Mouse (Mus musculus) forebrain, embryonic 16.5 days (tissue): ENCODE data around the gene Cox4i1. TPM values are rescaled to one million over a fixed set of nuclear protein-coding genes. Genes with fewer than 3 reads are reported as not detected.

ENCODE experiments used
- ATAC-seq: fragments of 200-750 bp; cut with Nextera tagmentation; 2 replicates; pipeline ENCODE4 v1.8.0; 2017; ENCODE audit warnings: mild to moderate bottlenecking, moderate library complexity
- H3K27ac ChIP-seq: fragments of 300-500 bp; sonication (generic); 2 replicates; pipeline ENCODE4 v1.5.1; 2014; ENCODE audit warnings: low read length, control low read depth
- H3K27me3 ChIP-seq: fragments of 300-500 bp; sonication (generic); replicated peaks from 2 replicates; pipeline ENCODE4 v1.6.1; 2014; ENCODE audit warnings: low read length; ENCODE audit not compliant: control insufficient read depth, insufficient read depth
- H3K36me3 ChIP-seq: fragments of 300-500 bp; sonication (generic); 2 replicates; pipeline ENCODE4 v1.6.1; 2014; ENCODE audit not compliant: control insufficient read depth, insufficient read depth
- H3K4me1 ChIP-seq: fragments of 300-500 bp; sonication (generic); replicated peaks from 2 replicates; pipeline ENCODE4 v1.6.1; 2014; ENCODE audit warnings: low read length; ENCODE audit not compliant: control insufficient read depth, insufficient read depth
- H3K4me2 ChIP-seq: fragments of 300-500 bp; sonication (generic); 2 replicates; pipeline ENCODE4 v1.6.1; 2014; ENCODE audit warnings: mild to moderate bottlenecking, low read length, control low read depth
- H3K4me3 ChIP-seq: fragments of 300-500 bp; sonication (generic); replicated peaks from 2 replicates; pipeline ENCODE4 v1.5.1; 2014; ENCODE audit warnings: mild to moderate bottlenecking, low read length, control low read depth
- H3K9ac ChIP-seq: fragments of 300-500 bp; sonication (generic); replicated peaks from 2 replicates; pipeline ENCODE4 v1.6.1; 2014; ENCODE audit warnings: low read depth, low read length, control low read depth
- H3K9me3 ChIP-seq: fragments of 300-500 bp; sonication (generic); 2 replicates; pipeline ENCODE4 v1.6.1; 2016; ENCODE audit warnings: low read length; ENCODE audit not compliant: control insufficient read depth
- WGBS: fragments of 180-500 bp; shearing (Covaris S2); extraction: QIAGEN DNeasy Blood & Tissue Kit; methylation state at CpG from one replicate; pipeline ENCODE4 v1.1.7; 2014; 5-methylcytosine and 5-hydroxymethylcytosine counted together
- polyA plus RNA-seq: library from polyadenylated mRNA; unstranded; fragments of >200 nt; fragmentation: Nextera tagmentation; extraction: Ambion mirVana; gene quantifications from 2 replicates; pipeline ENCODE4 v1.2.1, GENCODE M21; 2015

Gene Cox4i1
- polyA plus RNA-seq, 1 experiment from 2014 or later, result 953 TPM

DNA sequence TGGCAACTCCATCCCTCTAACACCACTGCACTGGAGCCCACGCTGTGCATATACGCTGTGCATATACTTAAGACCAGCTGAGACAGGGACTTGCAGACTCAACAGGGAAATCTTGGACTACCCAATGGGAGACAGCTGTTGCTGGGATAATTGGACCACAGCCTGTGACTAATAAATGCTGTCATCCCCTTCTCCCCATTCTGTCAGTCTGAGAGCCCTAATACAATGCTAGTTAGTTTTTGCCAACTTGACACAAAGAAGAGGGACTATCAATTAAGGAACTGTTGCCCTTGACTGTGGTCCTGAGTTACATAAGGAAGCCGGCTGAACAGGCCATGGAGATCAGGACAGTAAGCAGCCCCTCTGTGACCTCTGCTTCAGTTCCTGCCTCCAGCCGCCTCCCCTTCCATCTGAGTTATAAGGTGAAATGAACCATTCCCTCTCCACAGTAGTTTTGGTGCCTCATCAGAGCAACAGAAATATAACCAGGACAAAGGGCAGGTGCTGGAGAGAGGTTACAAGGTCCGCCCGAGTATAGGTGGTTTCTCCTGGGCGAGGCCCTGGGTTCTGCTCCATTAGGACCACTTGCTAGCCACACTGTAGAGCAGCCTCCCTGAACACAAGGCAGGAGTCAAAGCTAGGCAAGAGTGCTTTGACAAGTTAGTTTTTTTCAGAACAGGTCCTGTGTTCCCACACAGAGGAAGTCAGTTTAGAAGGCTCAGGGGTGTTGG is 11.5 kb upstream of the Cox4i1 start:
- Histone ChIP-seq H3K36me3 (peaks cover 15% of the 10 kb centered on the region; the same call in 1 of the 2 replicates), H3K27me3 (no peaks in the 10 kb centered on the region), H3K9me3 (no peaks in the 10 kb centered on the region), H3K27ac (no peak overlapping the region), H3K4me1 (no peaks in the 10 kb centered on the region), H3K4me3 (no peak overlapping the region), H3K9ac (no peak overlapping the region), H3K4me2 (no peak overlapping the region)
- no peak for ATAC-seq
- WGBS, result 86% methylated on average over 7 of the region's 7 CpGs

DNA sequence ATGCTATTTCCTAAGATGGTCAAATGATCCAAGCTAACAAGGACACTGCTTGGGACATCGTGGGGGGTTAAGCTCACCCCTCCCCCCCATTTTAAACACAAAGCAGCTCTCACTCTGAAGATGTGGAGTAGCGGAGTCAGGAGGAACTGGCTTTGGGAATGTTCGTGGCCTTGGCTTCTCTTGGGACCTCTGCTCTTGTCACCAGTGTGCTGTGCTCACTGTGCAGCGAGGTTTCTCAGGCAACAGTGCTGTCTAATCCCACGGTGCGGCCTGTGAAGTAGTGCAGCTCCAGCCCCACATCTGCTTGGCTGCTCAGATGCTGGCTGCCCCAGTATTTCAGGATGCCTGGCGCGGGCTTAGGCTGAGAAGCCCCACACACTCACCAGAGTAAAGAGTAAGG is 10.6 kb upstream of the Cox4i1 start:
- Histone ChIP-seq H3K36me3 (peaks cover 15% of the 10 kb centered on the region; the same call in 1 of the 2 replicates), H3K27ac (no peak overlapping the region)
- WGBS, result 88% methylated on average over 8 of the region's 8 CpGs

DNA sequence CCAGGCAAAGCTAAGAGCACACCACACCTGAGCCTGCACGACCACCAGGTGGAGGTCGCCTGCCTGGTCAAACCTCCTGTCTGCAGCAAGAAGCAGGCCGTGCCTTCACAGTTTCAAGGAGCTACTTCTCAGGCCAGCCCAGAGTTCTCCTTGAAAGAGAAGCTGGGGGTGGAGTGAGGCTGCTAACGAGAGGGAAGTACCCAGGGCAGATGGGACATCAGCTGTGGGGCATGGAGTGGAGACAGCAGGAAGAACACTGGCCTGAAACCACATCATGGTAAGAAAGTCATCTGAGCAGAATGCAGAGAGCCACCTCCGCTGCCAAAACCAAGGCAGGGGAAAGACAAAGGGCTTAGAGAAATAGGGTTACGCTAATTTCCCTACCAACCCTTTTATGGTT is 3.5 kb upstream of the Cox4i1 start:
- Histone ChIP-seq H3K27me3 (no peaks in the 10 kb centered on the region), H3K36me3 (no peaks in the 10 kb centered on the region), H3K9me3 (no peaks in the 10 kb centered on the region), H3K4me2 (no peak overlapping the region), H3K4me1 (peaks cover 39% of the 10 kb centered on the region), H3K4me3 (no peak overlapping the region), H3K27ac (no peak overlapping the region), H3K9ac (0 out of 2 replicates have a peak overlapping the region, but pooled peaks have one; percentile 6)
- WGBS, result 71% methylated on average over 6 of the region's 6 CpGs
- ATAC-seq, result no peak

More for the DNA sequence above, 10.6 kb upstream of the Cox4i1 start:
- Histone ChIP-seq H3K9me3 (no peaks in the 10 kb centered on the region), H3K4me2 (no peak overlapping the region), H3K27me3 (no peaks in the 10 kb centered on the region), H3K9ac (no peak overlapping the region), H3K4me1 (no peaks in the 10 kb centered on the region), H3K4me3 (no peak overlapping the region)
- no peak for ATAC-seq

DNA sequence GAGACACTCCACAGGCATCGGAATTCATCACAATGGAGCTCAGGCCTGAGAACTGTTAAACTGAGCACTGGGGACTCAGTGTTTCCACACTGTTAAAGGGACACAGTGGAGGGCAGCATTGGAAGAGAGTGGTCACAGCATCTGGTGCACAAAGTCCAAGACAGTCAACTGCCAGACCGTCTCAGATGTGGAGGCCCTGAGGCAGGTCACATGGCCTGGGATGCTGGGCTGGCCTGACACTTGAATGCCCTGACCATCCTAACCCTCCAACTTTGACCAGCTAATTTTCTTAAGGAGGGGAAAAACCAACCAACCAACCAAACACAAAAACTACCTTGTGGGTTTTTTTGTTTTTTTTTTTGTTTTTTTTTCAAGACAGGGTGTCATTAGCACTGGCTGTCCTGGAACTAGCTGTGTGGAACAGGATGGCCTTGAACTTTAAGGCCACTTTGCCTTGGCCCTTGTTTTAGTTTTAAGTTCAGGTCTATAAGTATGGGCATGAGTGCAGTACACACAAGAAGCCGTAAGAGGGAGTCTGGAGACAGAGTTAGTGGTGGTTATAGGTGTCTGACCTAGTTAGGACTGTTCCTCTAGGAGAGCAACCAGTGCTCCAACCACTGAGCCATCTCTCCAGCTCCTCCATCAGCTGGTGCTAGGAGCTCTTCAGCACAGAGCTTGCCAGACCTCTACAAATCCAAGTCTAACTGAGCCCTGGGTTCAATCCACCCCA is 2.1 kb upstream of the Cox4i1 start:
- H3K27me3 ChIP-seq, result no peaks in the 10 kb centered on the region
- no peak overlapping the region for H3K4me3 ChIP-seq
- H3K9me3 ChIP-seq, result no peaks in the 10 kb centered on the region
- ATAC-seq, result no peak
- H3K4me1 ChIP-seq, result peaks cover 41% of the 10 kb centered on the region
- 80% methylated on average over 3 of the region's 3 CpGs for whole genome bisulfite sequencing
- no peak overlapping the region for H3K27ac ChIP-seq
- H3K9ac ChIP-seq, result no peak overlapping the region
- peak overlapping the region; percentile 97 for H3K4me2 ChIP-seq
- peaks cover 3% of the 10 kb centered on the region; the same call in 1 of the 2 replicates for H3K36me3 ChIP-seq

DNA sequence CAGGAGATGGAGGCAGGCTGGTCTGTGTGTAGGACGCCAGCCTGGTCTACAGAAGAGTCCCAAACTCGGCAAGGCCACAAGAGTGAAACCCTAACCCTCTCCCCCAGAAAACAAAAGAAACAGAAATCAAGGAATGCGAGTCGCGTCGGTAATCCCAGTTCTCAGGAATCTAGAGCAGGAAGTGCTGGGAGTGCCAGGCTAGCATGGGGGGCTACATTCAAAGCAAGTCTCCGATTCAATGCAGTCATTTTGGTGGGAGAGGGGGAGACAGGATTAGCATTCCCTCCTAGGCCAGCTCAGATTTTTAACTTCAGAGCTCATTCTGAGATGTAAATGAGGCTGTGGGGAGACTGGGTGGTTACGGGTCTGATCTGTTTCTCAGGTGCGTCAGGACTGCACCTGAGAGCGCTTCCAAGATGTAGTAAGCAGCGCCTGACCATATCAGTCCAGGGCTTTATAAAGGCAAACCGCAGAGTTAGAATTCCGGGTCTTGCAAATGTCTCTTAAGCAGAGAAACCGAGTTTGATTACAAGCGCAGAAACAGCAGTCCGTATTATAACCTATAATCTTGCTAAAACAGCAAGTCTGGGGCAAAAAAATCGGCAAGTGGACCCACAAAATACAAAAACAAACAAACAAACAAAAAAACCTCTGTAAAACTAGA is 1.1 kb upstream of the Cox4i1 start:
- H3K4me2 ChIP-seq, result peak overlapping the region; percentile 97
- H3K9ac ChIP-seq, result peak overlapping the region; percentile 94
- peak overlapping the region; percentile 97 for H3K4me3 ChIP-seq
- peaks cover 4% of the 10 kb centered on the region; the same call in 1 of the 2 replicates for H3K36me3 ChIP-seq
- H3K27ac ChIP-seq, result no peak overlapping the region
- H3K27me3 ChIP-seq, result no peaks in the 10 kb centered on the region
- under 1% methylated on average over 17 of the region's 17 CpGs for WGBS
- H3K4me1 ChIP-seq, result peaks cover 41% of the 10 kb centered on the region
- no peak for ATAC-seq
- no peaks in the 10 kb centered on the region for H3K9me3 ChIP-seq

DNA sequence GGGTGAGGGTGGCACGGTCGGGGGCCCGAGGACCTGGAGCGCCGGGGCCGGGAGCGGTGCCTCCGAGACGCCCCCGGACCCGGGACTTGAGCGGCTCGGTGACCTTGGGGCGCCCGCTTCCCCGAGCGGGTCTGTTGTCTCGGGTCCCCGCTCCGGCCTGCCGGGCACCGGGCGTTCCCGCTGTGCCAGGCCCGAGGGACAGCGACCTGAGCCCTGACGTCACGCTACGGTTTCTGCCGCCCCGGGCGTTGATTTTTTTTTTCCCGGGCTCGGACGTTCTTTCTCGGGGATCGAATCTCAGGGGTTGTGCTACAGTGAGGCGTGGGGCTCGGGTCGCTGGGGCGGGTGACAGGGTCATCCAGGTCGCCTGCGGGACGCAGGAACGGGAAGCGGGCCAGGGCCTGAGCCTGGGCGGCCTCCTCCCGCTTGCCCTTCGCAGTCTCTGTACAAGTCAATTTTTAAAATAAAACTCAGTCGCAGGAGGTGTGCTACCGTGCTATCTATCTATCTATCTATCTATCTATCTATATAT is 418 bp downstream of the Cox4i1 start, which contains the start of gene Emc8:
Gene Emc8, minus strand, starts transcription at position 200 of the 532 bp plus-strand sequence.
- Histone ChIP-seq H3K9ac (peak within 1 kb of the TSS; percentile 94), H3K4me3 (peak within 1 kb of the TSS; percentile 97), H3K27ac (peak within 1 kb of the TSS; percentile 89), H3K27me3 (no peaks in the 10 kb centered on the region), H3K4me1 (peaks cover 41% of the 10 kb centered on the region), H3K36me3 (peaks cover 14% of the 10 kb centered on the region; the same call in 1 of the 2 replicates), H3K4me2 (peak within 1 kb of the TSS; percentile 97), H3K9me3 (no peaks in the 10 kb centered on the region)
- WGBS, result under 1% methylated on average over 49 of the region's 51 CpGs
- ATAC-seq, result no peak

DNA sequence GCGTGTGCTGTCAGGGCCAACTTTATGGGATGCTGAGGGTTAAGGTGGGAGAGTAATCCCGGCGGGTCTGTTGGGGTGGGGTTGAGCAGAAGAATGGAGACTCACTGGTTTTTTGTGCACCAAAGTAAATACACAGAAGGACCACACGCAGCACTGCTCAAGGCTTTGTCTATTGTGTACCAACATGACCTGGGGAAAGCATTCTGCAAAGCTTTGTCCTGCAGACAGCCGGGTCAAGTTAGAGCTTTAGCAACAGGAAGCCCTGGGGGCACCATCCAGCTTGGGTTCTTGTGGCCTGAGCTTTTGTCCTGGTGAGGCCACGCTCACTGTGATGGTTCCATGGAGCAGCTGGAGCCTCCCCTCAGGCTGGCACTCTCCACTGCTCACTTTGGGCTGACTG is 3.8 kb downstream of the Cox4i1 start:
- H3K4me3 ChIP-seq, result no peak overlapping the region
- no peaks in the 10 kb centered on the region for H3K27me3 ChIP-seq
- H3K4me2 ChIP-seq, result no peak overlapping the region
- H3K4me1 ChIP-seq, result peaks cover 17% of the 10 kb centered on the region
- WGBS, result 58% methylated on average over 6 of the region's 6 CpGs
- no peak overlapping the region for H3K9ac ChIP-seq
- no peak for ATAC-seq
- H3K27ac ChIP-seq, result no peak overlapping the region
- H3K36me3 ChIP-seq, result peaks cover 20% of the 10 kb centered on the region
- H3K9me3 ChIP-seq, result no peaks in the 10 kb centered on the region

DNA sequence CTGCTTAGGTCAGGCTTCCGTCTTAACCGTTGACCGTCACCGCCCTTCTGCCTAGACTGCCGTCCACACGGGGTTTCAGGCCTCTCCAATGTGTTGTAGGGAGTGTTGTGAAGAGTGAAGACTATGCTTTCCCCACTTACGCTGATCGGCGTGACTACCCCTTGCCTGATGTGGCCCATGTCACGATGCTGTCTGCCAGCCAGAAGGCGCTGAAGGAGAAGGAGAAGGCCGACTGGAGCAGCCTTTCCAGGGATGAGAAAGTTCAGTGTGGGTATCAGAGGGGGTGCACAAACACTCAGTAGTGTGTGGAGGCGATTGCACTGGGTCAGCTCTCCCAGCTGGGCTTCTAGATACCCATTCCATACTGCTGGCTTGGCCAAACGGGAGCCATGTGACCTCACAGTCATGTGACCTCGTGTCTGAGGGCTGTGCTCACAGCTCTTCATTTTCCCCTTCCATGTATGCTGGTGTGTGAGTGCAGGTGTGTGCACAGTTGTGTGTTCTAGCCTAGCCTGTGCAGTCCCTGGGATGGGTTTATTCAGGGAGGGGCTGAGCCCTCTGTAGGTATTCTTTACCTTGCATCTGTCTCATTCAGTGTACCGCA is 4.7 kb downstream of the Cox4i1 start:
- Histone ChIP-seq H3K27me3 (no peaks in the 10 kb centered on the region), H3K9ac (no peak overlapping the region), H3K4me2 (no peak overlapping the region), H3K9me3 (no peaks in the 10 kb centered on the region), H3K36me3 (peaks cover 20% of the 10 kb centered on the region), H3K4me1 (peaks cover 12% of the 10 kb centered on the region), H3K27ac (no peak overlapping the region), H3K4me3 (no peak overlapping the region)
- 91% methylated on average over 16 of the region's 16 CpGs for WGBS
- no peak for ATAC-seq
